8 mouse cellular contexts compared by ENCODE assay signal in genomic region chr4:147186824-147187223, GRCm38 (mm10). TPM values are rescaled to one million over a fixed set of nuclear protein-coding genes. Genes with fewer than 3 reads are reported as not detected.
A peak's percentile ranks its signal among the peaks of the same experiment; 100 is the strongest.
DNase-seq lines count a peak whose midpoint lies in the region; ATAC-seq lines count a peak whose summit lies in the region.
"Not testable (repeated sequence)": the region's sequence is repeated elsewhere in the genome, so short reads cannot be mapped to it uniquely, and the experiment has no call there.
"Had no signal": no experiment of that assay in that cellular context is flagged by ENCODE, and none has a peak within 500 bp of the region (broad histone marks: within the 10 kb centered on the region; RNA-seq: fewer than 3 reads in every experiment).

No protein-coding gene starts in this region.

- not testable (repeated sequence) for H3K36me3 ChIP-seq in forebrain, embryonic 11.5 days (ENCODE audit: control insufficient read depth, insufficient read depth, low read length); heart, embryonic 14.5 days (ENCODE audit: control insufficient read depth, insufficient read depth, low read length); limb, embryonic 11.5 days (ENCODE audit: control insufficient read depth, insufficient read depth, low read length); liver, embryonic 15.5 days (replicated peaks); midbrain, embryonic 11.5 days (ENCODE audit: control insufficient read depth, insufficient read depth, low read length); neural tube, embryonic 14.5 days (ENCODE audit: control insufficient read depth, insufficient read depth, low read length)

- not testable (repeated sequence) for H3K27ac ChIP-seq in forebrain, embryonic 11.5 days (ENCODE audit: low read depth, low read length); heart, embryonic 14.5 days (replicated peaks in 1 of 2; ENCODE audit: control insufficient read depth in 1 of 2, insufficient read depth in 1 of 2, low read depth in 2 of 2, low read length in 2 of 2); limb, embryonic 11.5 days (replicated peaks; ENCODE audit: low read depth, low read length); liver, embryonic 15.5 days (replicated peaks); midbrain, embryonic 11.5 days (ENCODE audit: low read depth, low read length); neural tube, embryonic 14.5 days (ENCODE audit: low read depth, low read length)

- not testable (repeated sequence) for H3K27me3 ChIP-seq in forebrain, embryonic 11.5 days (ENCODE audit: control insufficient read depth, insufficient read depth, low read length); heart, embryonic 14.5 days (ENCODE audit: control insufficient read depth, insufficient read depth, low read length); limb, embryonic 11.5 days (ENCODE audit: control insufficient read depth, insufficient read depth, low read length); liver, embryonic 15.5 days; midbrain, embryonic 11.5 days (ENCODE audit: control insufficient read depth, insufficient read depth, low read length); neural tube, embryonic 14.5 days (ENCODE audit: control insufficient read depth, insufficient read depth, low read length)

- H3K4me1 ChIP-seq in forebrain, embryonic 11.5 days (replicated peaks; ENCODE audit: control insufficient read depth, insufficient read depth, low read length); heart, embryonic 14.5 days (ENCODE audit: control insufficient read depth in 2 of 2, insufficient read depth in 2 of 2, low read length in 2 of 2); limb, embryonic 11.5 days (ENCODE audit: control insufficient read depth, insufficient read depth, low read length); liver, embryonic 15.5 days (replicated peaks); midbrain, embryonic 11.5 days (ENCODE audit: control insufficient read depth, insufficient read depth, low read length); neural tube, embryonic 14.5 days (ENCODE audit: control insufficient read depth, insufficient read depth, low read length): not testable (repeated sequence)

- WGBS in forebrain, embryonic 11.5 days, result 90% methylated on average over 1 of the region's 1 CpGs
- 68% methylated on average over 1 of the region's 1 CpGs for WGBS in heart, embryonic 14.5 days
- 100% methylated on average over 1 of the region's 1 CpGs for WGBS in limb, embryonic 11.5 days
- WGBS in liver, embryonic 15.5 days (ENCODE audit: insufficient replicate concordance), result 67% methylated on average over 1 of the region's 1 CpGs
- WGBS in midbrain, embryonic 11.5 days, result 83% methylated on average over 1 of the region's 1 CpGs
- WGBS in neural tube, embryonic 14.5 days, result 78% methylated on average over 1 of the region's 1 CpGs

- H3K9ac ChIP-seq in forebrain, embryonic 11.5 days (ENCODE audit: low read length); heart, embryonic 14.5 days (ENCODE audit: low read length); limb, embryonic 11.5 days (ENCODE audit: low read length); liver, embryonic 15.5 days; midbrain, embryonic 11.5 days (ENCODE audit: low read length); neural tube, embryonic 14.5 days (replicated peaks; ENCODE audit: low read depth, low read length): not testable (repeated sequence)

- not testable (repeated sequence) for DNase-seq in forebrain, embryonic 11.5 days (ENCODE audit: low spot score); limb, embryonic 11.5 days (ENCODE audit: low spot score); midbrain, embryonic 11.5 days (ENCODE audit: low spot score, missing footprints)

- H3K9me3 ChIP-seq in forebrain, embryonic 11.5 days (ENCODE audit: control insufficient read depth, low read length); heart, embryonic 14.5 days (ENCODE audit: control insufficient read depth, low read length); limb, embryonic 11.5 days (ENCODE audit: control insufficient read depth, low read length); liver, embryonic 15.5 days (replicated peaks); midbrain, embryonic 11.5 days (ENCODE audit: control insufficient read depth, low read length); neural tube, embryonic 14.5 days (ENCODE audit: control insufficient read depth, low read length): not testable (repeated sequence)

- H3K4me3 ChIP-seq in forebrain, embryonic 11.5 days (ENCODE audit: low read depth, low read length); heart, embryonic 14.5 days (ENCODE audit: control insufficient read depth in 1 of 2, insufficient read depth in 1 of 2, low read depth in 1 of 2, low read length in 2 of 2); limb, embryonic 11.5 days (ENCODE audit: low read depth, low read length); liver, embryonic 15.5 days (replicated peaks); midbrain, embryonic 11.5 days (ENCODE audit: low read depth, low read length); neural tube, embryonic 14.5 days (ENCODE audit: low read depth, low read length): not testable (repeated sequence)

- peak; percentile 62 for ATAC-seq in forebrain, embryonic 11.5 days (replicated peaks; ENCODE audit: low FRiP score)
- 0 out of 2 replicates have a peak, but pooled peaks have one; percentile 46 for ATAC-seq in heart, embryonic 14.5 days (ENCODE audit: insufficient number of reproducible peaks, insufficient read depth, low FRiP score, low read depth)
- ATAC-seq in inflammation-experienced regulatory T-cells, adult 6 months, result peak; percentile 28
- peak; percentile 65 for ATAC-seq in limb, embryonic 11.5 days (ENCODE audit: insufficient number of reproducible peaks, low FRiP score, low TSS enrichment, low read depth)
- peak; percentile 33; the same call in 1 of the 2 replicates for ATAC-seq in liver, embryonic 15.5 days (ENCODE audit: insufficient read depth)
- ATAC-seq in midbrain, embryonic 11.5 days (ENCODE audit: low FRiP score), result peak; percentile 39; the same call in 1 of the 2 replicates
- peak; percentile 21; the same call in 1 of the 2 replicates for ATAC-seq in neural tube, embryonic 14.5 days (ENCODE audit: low read depth)

- H3K4me2 ChIP-seq in forebrain, embryonic 11.5 days (ENCODE audit: low read depth, low read length, severe bottlenecking); heart, embryonic 14.5 days (ENCODE audit: low read length); limb, embryonic 11.5 days (ENCODE audit: low read depth, severe bottlenecking); liver, embryonic 15.5 days; midbrain, embryonic 11.5 days; neural tube, embryonic 14.5 days (ENCODE audit: low read depth, low read length): not testable (repeated sequence)

RNA-seq across cellular contexts. Expression of gene Zfp991, which starts 55.0 kb away (rescaled TPM):
- polyA plus RNA-seq in forebrain, embryonic 11.5 days (2014; fragmentation: Nextera tagmentation; extraction: Ambion mirVana), result 6.4 and 7.6 TPM in 2 replicates
- polyA plus RNA-seq in heart, embryonic 14.5 days (2014; fragmentation: Nextera tagmentation; extraction: Ambion mirVana), result 5.3 and 8.5 TPM in 2 replicates
- polyA plus RNA-seq in inflammation-experienced regulatory T-cells, adult 6 months (2017; shearing (Covaris generic)), result 10 to 100 TPM in 1 of 3 experiments, 1 to 10 TPM in 2; 4.6 to 11.1 (median 7.9) TPM
- polyA plus RNA-seq in limb, embryonic 11.5 days (2014; fragmentation: Nextera tagmentation; extraction: Ambion mirVana), result 10.8 and 12.3 TPM in 2 replicates
- polyA plus RNA-seq in liver, embryonic 15.5 days (2015; fragmentation: Nextera tagmentation; extraction: Ambion mirVana), result 2.6 and 3.3 TPM in 2 replicates
- polyA plus RNA-seq in midbrain, embryonic 11.5 days (2014; fragmentation: Nextera tagmentation; extraction: Ambion mirVana), result 7.9 and 8.7 TPM in 2 replicates
- polyA plus RNA-seq in neural tube, embryonic 14.5 days (2014; fragmentation: Nextera tagmentation; extraction: Ambion mirVana), result 7.6 and 8.3 TPM in 2 replicates
- polyA plus RNA-seq: G1E had no signal
